Mouse (Mus musculus) heart, postnatal 14 days (tissue): ENCODE data around the gene Kif3b. TPM values are rescaled to one million over a fixed set of nuclear protein-coding genes. Genes with fewer than 3 reads are reported as not detected.
"Not testable (repeated sequence)": the region's sequence is repeated elsewhere in the genome, so short reads cannot be mapped to it uniquely, and the experiment has no call there.

Experiments used
- DNase-seq, 2 experiments: peaks; one replicate each; pipeline ENCODE4 v3.0.0; 2021 to 2022
- intact Hi-C: fragments of 180-260 bp; cut with DNase I; formaldehyde crosslinking; loops from one replicate; pipeline ENCODE4 v1.15.1; 2025
- long read RNA-seq, 2 experiments: library from polyadenylated mRNA; stranded (forward); transcript quantifications; one replicate each; pipeline ENCODE4 v2.0.0; 2021
- total RNA-seq, 2 experiments: library from RNA; stranded (reverse); gene quantifications; 2 replicates each; pipeline ENCODE4 v1.2.3; 2021

Kif3b gene
- 10 to 100 TPM in 1 of 2 experiments, 1 to 10 TPM in 1; 9.7 to 10.1 TPM for total RNA-seq
- long read RNA-seq, experiment 1, partial matches to known transcripts, result 0 of 1 reads
- long read RNA-seq, experiment 1, other reads (novel, unspliced or antisense), result 1 of 1 reads
- long read RNA-seq, experiment 2, partial matches to known transcripts, result 2 of 3 reads
- long read RNA-seq, experiment 2, other reads (novel, unspliced or antisense), result 1 of 3 reads

DNA sequence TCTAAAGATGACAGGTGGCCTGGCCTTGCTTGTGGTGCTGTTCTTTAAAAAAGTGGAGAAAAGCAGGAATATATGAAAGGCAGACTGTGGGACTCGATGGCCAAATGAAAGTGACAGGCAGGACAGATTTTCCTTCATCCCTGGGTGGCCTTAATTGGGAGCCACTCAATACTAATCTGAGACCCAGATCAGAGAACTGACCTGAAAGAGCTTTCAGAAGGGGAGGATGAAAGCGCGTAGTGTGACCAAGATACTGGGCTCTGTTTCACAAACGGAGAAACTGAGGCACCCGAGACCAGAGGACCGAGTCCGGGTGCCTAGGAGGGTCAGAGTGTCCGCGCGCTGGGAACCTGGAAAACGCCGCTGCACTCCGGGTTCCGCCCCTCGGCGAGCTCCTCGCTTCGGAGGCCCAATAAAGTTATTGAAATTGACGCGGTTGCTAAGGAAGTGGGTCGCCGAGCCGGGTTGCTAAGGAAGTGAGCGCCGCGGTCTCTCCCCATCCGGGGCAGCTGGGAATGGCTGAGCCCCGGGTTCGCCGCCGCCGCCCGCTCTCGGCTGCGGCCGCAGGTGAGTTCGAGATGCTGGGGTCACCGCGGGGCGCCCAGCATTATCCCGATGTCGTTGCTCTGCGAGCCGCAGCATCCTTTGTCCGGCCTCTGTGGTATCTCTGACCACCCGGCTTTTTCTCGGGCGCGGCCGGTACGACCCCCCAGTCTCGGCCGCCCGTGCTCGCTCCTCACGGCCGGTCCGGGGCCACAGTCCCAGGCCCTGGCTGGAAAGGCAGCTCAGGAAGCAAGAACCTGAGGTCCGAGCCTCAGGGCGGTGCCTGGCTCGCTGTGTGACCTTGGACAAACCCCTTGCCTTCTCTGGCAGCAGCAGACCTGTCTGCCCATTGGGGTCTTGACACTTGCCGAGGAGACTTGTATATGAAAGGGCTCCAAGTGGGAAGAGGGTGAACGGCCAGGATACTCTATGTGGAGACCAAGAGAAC, at the start of gene Kif3b:
Gene Kif3b (plus strand): TSS at position 476 of the 991 bp plus-strand sequence.
- DNase-seq, result peak; percentile 86 to 91
- intact Hi-C loops, result loop anchor here (2.0 kb wide), 1 partner anchor 54 kb away; the partner anchor contains the start of gene Asxl1

DNA sequence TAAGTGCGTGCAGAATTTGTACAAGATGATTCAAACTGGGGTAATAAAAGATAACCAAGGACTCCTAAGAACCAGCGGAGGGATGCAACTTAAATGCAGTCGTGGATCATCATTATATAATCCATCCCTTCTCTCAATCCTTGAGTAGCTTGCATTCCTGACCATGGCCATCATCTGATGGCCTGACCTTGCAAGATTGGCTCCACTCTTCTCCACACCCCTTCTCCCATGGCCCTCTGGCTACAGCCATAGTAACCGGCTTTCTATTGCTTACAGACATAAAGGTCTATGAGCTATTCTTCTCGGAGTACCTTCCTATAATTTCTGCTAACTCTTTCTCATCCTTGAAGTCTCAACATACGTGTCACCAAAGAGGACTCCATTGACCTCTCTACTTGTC, 49.1 kb upstream of the Kif3b start:
- intact Hi-C loops, result loop anchor here (5.0 kb wide), 2 partner anchors 80 to 105 kb away; partner anchors contain the start of genes Asxl1 and Tm9sf4
- DNase-seq, result no peak

DNA sequence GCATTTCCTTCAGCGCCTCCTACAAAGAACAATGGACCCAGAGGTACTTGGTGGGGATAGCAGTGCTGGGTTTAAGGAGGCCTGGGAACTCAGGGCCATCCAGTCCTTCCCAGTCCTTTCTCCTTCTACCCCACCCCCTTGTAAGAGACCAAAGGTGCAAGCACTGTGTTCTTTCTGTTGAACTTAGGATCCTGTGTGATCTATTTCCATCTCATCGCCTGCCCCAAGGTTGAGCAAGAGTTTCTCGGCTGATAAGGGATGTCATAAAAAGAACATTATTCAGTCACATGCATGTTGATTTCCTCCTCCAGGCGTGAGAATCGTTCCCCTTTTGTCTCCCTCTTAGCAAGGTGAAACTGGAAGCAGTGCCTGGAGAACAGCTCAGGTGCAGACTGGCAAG, 41.5 kb upstream of the Kif3b start:
- no peak for DNase-seq
- intact Hi-C loops, result no loop called here

DNA sequence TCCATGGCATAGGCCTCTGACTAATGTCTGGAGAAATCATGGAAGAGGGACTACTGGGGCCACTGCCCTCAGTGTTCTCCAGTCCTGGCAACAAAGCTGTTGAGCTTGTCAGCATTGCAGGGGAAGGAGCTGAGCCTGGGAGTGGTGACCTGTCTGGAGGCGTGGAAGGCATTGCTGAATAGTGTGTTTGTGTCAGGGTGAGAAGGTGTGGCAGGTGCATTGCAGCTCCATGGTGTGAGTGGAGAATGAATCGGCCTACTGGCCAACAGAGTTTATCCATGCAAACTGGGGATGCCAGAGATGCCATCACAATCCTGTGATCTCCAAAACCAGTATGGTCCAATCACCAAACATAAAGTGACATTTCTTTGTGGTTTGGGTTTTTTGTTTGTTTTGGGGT, 34.6 kb upstream of the Kif3b start:
- no peak for DNase-seq
- intact Hi-C loops, result no loop called here

DNA sequence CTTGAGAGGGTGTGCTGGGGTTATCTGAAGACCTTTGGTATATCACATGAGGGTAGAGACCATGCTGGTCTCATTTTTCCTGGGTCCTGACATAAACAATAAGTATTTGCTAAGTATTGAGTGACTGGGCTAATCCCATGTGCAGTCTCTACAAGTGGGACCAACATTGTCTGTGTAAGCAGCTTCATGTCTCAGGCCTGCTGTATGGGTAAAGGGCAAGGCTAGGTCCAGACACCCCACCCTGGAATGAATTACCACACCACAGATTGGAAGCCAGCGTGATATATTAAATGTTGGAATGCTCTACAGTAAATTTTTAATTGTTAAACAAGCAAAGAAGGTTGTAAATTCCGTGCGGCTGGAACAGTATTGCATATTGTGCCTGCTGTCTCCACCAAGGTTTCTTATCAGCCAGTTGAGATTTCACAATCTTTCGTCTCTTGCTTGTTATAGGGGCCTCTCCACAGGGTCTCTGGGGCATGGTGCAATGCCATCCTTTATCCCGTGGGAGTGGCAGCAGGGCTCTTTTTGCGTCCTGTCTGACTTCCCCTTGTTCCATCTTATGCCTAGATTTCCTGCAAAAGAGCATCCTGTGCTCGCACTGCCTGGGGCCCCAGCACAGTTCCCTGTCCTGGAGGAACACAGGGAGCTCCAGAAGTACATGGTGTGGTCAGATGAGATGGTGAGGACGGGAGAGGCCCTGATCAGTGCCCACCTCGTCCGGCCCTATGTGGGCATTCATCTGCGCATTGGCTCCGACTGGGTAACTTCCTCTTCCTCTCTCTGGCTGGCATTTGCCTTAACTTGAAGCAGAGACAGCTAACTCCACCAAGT, 32.0 kb upstream of the Kif3b start:
- DNase-seq, result no peak
- intact Hi-C loops, result no loop called here

DNA sequence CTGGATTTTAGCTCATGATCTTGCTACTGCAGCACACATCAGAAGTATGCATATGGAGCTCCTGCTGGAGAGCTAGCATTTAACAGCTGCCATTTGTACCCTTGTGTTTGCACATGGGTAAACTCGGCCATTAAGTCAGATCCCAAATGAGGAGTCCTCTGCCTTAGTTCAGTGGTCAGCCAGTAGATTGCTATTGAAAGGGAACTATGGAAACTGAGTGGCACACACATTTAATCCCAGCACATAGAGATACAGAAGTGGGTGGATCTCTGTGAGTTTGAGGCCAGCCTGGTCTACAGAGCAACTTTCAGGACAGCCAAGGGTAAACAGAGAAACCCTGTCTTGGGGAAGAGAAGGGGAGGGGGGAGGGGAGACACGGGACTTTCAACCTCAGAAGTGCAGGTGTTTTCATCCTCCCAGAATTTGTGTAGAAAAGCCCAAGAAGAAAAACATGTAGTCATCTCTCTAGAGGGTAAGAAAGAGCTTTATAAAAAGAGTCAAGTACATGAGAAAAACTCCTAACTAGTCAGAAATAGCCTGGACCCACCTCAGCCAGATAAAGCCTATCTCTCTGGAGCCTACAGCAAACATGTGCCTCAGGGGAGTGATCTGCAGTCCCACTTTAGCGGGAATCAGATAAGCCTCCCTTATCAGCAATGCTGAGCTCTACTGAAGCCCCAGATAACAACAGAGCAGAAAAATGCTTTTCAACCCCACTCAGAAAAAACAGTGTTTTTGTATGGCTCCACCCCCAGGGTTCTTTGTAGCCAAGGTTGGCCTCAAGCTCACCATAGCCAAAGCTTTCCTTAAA, 31.1 kb upstream of the Kif3b start:
- intact Hi-C loops, result no loop called here
- DNase-seq, result no peak

DNA sequence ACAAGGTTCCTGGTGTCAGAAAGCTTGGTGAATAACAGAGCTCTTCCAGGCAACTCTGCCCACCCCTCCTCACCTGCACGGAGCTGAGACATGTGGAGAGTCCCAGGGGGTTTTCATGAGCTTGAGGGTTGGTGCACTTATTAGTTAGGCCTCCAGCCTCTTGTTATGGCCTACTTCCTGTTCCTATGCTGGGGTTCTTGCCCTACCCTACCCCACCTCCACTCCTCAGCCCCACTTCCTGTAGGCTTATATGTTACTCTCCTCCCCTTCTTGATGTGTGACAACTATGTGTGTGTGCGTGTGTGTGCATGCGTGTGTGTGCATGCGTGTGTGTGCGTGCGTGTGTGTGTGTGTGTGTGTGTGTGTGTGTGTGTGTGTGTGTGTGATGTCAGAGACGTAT, 28.2 kb upstream of the Kif3b start:
- intact Hi-C loops, result no loop called here
- no peak for DNase-seq

DNA sequence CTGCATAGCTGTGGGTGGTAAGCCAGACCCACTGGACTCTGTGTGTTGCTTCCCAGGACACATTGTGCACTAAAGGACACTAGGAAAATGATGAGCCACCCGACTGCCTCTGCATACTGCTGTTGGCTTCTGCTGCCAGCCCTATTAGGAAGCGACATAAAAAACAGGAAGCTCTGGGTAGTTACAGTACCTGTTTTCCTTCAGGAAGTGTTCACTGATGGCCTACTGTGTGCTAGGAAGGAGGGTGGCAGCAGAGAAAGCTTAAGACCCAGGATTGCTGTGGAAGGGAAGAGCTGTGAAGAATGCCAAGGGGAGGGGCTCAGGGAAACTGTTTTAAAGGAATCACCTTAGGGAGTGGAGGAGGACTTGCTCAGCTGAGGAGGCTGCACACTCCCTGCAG, 23.9 kb upstream of the Kif3b start:
- intact Hi-C loops, result no loop called here
- DNase-seq, result no peak

DNA sequence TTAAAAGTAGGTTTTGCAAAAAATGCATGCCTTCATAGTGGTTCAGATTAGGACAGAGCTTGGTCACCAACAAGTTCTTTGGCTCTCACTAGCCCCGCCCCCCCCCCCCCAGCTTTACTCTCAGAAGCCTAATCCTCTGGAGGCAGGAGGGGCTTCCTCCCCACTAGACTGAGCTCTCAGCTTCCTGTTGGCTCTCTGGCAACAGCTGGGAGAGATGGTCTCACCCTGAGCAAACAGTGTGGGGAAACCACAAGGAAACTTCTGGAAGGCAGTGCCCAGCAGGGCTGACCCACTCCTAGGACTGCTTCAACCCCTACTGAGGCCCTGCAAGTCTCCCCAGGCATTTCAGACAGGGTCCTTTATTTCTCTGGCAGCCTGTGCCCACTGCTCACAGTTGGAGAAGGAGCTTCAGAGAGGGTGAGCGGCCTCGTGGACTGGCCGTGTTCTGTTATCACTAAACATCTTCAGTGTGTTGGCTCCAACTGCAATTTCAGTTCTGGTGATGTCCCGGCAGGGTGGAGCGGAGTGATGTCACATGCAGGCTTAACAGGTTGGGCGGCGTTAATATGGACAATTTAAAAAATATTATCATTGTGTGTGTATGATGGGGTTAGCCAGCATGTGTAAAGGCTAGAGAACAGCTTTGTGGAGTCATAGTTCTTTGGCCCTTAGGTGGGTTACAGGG, 20.8 kb upstream of the Kif3b start:
- intact Hi-C loops, DNase-seq: not testable (repeated sequence)

DNA sequence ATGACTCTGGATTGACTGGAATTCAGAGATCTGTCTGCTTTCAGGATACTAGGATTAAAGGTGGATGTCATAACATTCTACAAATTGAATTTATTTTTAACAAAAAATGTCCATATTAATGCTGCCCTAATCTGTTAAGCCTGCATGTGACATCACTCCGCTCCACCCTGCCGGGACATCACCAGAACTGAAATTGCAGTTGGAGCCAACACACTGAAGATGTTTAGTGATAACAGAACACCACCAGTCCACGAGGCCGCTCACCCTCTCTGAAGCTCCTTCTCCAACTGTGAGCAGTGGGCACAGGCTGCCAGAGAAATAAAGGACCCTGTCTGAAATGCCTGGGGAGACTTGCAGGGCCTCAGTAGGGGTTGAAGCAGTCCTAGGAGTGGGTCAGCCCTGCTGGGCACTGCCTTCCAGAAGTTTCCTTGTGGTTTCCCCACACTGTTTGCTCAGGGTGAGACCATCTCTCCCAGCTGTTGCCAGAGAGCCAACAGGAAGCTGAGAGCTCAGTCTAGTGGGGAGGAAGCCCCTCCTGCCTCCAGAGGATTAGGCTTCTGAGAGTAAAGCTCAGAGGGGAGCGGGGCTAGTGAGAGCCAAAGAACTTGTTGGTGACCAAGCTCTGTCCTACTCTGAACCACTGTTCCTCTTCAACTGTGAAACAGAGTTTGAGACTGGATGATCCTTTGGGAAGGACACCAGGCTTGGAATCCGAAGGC, 16.9 kb upstream of the Kif3b start:
- intact Hi-C loops, DNase-seq: not testable (repeated sequence)

DNA sequence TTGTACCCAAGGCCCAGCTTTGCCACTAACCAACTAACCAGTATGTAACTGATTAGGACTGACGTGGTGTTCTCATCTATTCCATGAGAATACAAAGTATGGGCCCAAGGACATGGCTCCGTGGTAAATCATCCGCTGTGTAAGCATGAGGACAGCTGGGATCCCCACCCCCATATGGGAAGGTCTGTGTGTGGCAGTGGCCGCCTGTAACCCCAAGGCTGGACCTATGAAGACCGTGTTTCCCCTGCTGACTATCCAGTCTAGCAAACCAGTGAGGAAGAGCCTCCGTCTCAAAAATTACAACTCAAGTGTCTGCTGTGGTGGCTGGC, 16.3 kb upstream of the Kif3b start:
- DNase-seq, result no peak
- intact Hi-C loops, result no loop called here

DNA sequence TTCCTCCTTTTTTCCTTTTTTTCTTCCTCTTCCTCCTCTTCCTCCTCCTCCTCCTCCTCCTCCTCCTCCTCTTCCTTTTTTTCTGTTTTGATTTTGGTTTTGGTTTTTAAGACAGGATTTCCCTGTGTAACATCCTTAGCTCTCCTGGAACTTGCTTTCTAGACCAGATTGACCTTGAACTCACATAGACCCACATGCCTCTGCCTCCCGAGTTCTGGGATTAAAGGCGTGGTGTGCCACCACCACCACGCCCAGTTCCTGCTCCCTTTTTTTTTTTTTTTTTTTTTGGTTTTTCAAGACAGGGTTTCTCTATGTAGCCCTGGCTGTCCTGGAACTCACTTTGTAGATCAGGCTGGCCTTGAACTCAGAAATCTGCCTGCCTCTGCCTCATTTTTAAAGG, 15.6 kb upstream of the Kif3b start:
- DNase-seq, intact Hi-C loops: not testable (repeated sequence)

DNA sequence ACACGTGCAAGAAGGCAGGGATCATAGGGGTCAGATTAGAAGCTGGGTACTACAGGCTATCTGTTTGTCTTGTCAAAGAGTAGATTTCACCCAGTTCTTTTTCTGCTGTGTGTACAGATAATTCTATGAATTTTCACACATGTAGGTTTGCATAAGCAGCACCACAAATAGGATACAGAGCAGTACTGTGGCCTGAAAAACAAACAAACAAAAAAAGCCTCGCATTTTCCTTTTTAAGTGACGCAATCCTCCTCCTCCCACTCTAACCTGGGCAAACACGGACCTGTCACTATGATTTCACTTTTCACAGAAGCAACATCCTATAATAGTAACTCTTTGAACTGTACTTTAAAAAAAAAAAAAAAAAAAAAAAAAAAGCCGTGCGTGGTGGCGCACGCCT, 14.8 kb upstream of the Kif3b start:
- intact Hi-C loops, result no loop called here

DNA sequence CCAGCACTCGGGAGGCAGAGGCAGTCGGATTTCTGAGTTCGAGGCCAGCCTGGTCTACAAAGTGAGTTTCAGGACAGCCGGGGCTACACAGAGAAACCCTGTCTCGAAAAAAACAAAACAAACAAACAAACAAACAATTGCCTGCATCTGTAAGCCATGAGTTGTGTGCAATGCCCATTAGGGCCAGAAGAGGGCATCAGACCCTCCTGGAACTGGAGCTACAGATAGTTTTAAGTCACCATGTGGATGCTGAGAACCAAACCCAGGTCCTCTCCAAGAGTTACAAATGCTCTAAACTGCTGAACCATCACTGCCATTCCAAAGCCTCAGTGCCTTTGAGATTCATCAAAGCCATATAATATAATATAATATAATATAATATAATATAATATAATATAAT, 14.4 kb upstream of the Kif3b start:
- DNase-seq, intact Hi-C loops: not testable (repeated sequence)

More for the DNA sequence above, 14.8 kb upstream of the Kif3b start:
- DNase-seq, result no peak

DNA sequence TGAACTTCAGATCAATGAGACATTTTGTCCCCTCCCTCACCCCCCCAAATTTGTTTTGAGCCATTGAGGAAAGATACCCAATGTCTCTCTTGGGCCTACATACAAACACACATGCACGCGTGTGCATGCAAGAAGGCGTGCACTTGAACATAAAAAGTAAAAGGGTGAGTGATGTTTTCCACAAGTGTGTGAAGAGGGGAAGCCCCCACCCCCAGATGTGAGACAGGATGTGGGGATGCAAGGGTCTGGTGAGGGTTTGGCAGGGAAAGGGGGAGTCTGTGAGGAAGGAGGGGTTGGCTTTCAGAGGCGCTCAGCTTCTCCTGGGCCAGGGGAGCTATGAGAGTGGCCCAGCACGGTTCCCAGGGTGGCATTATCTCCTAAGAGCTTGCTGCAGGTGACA, 12.9 kb upstream of the Kif3b start:
- no peak for DNase-seq
- intact Hi-C loops, result no loop called here

DNA sequence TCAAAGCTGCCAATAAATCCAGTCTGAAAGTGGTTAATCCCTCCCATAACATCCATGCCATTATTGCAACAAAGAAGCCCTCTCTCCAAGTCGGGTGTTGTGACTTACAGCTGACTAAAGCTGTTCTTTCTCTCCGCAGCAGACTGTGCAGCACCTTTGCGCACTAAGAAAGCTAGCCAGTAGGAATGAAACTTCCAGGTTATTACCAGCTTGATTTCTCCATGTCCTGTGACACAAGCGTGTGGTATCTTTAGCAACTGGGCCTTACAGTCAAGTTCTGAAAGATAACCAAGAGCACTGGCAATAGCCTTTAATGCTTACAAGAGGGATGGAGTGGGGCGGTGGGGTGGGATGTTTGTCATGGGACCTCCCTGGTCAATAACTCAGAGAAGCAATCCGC, 7.3 kb upstream of the Kif3b start:
- intact Hi-C loops, result no loop called here
- no peak for DNase-seq

DNA sequence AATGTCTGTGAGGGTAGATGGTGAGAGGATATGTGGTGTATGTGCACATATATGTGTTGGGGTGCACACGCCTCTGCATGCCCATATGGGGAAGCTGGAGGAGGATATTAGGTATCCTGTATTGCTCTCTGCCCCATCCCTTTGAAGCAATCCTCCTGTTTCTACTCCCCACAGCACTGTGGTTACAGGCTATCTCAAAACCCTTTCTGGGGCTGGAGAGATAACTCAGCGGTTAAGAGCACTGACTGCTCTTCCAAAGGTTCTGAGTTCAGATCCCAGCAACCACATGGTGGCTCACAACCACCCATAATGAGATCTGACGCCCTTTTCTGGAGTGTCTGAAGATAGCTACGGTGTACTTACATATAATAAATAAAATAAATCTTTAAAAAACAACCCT, 4.7 kb upstream of the Kif3b start:
- no peak for DNase-seq
- intact Hi-C loops, result no loop called here

DNA sequence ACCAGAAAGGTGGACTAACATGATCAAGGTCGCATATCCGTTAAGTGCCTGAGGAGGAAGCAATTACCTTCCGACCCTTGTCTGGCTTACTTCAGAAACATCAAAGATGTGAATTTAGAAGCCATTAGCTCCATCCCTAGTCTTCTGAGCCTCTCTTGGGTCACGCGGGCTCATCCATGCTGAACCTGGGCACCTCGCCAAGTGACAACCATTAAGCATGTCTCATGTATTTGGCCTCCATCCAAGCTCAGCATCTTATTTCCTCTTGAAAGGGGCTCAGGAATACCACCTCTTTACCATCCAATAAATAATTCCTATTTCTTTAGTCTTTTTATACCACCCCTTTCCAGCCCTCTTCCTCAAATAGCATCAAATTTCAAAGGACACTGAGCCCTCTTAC, 3.4 kb upstream of the Kif3b start:
- intact Hi-C loops, result no loop called here

DNA sequence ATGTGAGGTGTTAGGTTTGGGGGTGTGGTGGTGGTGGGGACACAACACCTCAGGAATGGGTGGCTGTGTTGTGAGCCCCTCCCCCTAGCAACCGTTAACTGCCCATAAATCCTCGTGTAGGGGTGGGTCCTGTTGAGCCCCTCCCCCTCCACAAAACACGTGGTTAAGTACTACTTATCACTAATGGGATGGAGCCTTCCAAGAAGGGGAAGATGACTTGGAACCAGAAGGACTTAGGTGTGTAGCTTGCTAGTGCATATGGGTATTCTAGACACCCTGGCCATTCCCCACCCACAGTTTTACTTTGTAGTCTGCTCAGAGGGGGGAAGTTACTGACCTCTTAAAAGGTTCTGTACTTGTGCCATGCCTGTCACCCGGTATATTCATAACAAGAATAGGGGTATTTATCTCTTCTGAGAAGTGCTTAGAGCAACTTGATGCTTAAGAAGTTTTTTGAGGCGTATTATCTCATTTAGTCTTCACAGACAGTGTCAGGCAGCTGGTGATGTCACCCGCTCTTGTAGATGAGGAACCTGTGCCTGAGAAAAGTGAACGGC, 1.2 kb downstream of the Kif3b start:
- DNase-seq, result no peak
- intact Hi-C loops, result no loop called here

More for the DNA sequence above, 3.4 kb upstream of the Kif3b start:
- DNase-seq, result no peak
